Mouse (Mus musculus) adrenal gland, postnatal 36 days (tissue): Measurements from ENCODE around the gene Lipt1. TPM values are rescaled to one million over a fixed set of nuclear protein-coding genes. Genes with fewer than 3 reads are reported as not detected.

Source experiments
- DNase-seq, 2 experiments: peaks; one replicate each; pipeline ENCODE4 v3.0.0; 2021; ENCODE audit warnings: mixed read lengths in 1 of 2
- long read RNA-seq, 2 experiments: library from polyadenylated mRNA; stranded (forward); transcript quantifications; one replicate each; pipeline ENCODE4 v2.0.0; 2021; ENCODE audit warnings: borderline sequencing depth in 2 of 2
- total RNA-seq, 2 experiments: library from RNA; stranded (reverse); gene quantifications; 2 replicates each; pipeline ENCODE4 v1.2.3; 2021

Gene Lipt1
- total RNA-seq = 10 to 100 TPM; 10.4 to 13.8 TPM
- long read RNA-seq, experiment 1, transcript Lipt1-201 (2 exons, 1,485 nt) = major isoform, 10 of 13 reads
- long read RNA-seq, experiment 1, partial matches to known transcripts = 0 of 13 reads
- long read RNA-seq, experiment 1, other reads (novel, unspliced or antisense) = 0 of 13 reads
- long read RNA-seq, experiment 2, partial matches to known transcripts = 0 of 6 reads
- long read RNA-seq, experiment 2, other reads (novel, unspliced or antisense) = 3 of 6 reads

DNA sequence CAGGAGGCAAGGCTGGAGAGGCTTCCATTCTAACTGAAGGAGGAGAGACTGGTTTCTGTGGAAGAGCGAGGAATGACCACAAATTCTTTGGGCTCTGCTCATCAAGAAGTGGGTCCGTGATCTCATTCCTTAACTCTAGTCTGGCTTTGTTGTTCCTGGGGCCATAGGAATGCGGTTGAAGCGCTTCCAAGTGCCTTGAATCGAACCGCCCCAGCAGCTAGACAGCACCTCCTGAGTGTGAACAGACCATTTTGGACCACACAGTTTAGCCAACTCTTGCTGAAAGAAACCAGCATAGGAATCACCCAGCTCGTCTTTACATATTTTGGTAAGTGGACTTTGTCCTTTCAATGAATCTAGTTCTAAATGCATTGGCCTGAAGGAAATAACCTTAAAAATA lies at the start of gene Lipt1:
Lipt1 (plus strand) TSS at position 35 of the 400 bp plus-strand sequence.
- DNase-seq = peak; percentile 20 to 29

DNA sequence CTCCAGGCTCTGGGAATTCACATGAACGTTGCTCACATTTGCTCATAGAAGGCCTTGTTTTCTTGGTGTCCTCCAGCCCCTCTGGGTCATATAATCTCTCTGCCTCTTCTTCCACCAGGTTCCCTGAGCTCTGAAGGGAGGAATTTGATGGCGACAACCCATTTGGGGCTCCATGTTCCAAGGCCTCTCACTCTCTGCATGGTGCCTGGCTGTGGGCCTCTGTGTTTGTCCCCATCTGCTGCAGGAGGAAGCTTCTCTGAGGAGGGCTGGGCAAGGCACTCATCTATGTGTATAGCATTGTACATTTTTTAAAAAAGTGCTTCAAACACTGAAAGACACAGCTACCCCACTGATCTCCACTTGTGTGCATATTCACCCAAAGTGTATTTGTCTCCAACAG lies 39.9 kb upstream of the Lipt1 start:
- DNase-seq = no peak

GRCm38 (mm10) chr1:37846878-37847277 lies 24.7 kb upstream of the Lipt1 start:
- DNase-seq = no peak

DNA sequence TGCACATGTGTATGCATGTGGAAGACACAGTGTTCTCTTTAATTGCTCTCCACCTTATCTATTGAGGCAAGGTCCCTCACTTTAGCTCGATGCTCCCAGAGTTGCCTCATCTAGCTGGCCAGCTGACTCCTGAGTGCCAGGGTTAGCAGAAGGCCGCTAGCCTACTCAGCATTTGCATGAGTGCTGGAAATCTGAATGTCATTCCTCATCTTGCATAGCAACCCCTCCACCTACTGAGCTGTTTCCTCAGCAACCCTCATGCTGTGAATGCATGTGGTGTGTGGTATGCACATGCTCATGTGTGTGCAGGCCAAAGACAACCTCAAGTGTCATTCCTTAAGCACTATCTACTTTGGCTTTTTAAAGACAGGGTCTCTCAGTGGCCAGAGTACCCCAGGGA lies 20.8 kb upstream of the Lipt1 start:
- no peak for DNase-seq

DNA sequence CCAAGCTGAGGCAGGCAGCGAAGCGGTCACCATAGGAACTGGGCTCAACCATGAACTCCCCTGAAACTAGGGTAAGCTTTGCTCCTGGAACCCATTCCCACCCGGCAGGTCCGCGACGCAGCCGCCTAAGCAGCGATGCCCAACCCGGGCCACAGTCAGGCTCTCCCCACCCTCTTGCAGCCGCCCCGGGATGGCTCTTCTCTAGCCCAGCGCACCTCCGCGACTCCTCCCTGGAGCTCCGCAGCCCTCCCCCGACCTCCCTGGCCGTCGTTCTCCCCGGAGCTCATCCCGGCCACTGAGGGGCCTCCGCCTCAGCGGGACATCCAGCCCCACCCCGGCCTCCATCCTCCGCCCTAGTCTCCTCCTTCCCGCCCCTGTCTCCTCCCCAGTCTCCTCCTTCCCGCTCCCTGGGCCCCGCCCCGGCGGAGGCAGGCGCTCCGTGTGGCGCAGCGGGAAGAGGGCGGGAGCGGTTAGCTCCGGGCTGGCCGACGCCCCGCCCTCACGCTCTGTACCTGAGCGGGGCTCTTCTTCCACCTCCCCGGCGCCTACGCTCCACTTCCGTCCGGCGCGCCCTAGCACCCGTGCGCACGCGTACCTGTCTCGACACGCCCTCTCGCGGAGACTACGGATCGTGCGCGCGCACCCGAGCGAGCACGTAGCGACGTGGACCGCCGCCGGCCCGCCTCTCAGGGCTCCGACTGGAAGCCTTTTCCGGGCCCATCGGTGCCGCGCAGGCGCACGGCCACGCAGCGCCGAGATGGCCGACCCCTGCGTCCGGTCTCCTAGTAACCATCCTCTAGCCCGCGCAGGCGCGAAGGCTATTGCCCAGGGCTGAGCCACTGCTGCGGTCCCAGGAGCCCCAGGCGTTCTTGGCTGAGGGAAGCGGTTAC lies 6.8 kb upstream of the Lipt1 start:
- DNase-seq = peak; percentile 99 to 100

DNA sequence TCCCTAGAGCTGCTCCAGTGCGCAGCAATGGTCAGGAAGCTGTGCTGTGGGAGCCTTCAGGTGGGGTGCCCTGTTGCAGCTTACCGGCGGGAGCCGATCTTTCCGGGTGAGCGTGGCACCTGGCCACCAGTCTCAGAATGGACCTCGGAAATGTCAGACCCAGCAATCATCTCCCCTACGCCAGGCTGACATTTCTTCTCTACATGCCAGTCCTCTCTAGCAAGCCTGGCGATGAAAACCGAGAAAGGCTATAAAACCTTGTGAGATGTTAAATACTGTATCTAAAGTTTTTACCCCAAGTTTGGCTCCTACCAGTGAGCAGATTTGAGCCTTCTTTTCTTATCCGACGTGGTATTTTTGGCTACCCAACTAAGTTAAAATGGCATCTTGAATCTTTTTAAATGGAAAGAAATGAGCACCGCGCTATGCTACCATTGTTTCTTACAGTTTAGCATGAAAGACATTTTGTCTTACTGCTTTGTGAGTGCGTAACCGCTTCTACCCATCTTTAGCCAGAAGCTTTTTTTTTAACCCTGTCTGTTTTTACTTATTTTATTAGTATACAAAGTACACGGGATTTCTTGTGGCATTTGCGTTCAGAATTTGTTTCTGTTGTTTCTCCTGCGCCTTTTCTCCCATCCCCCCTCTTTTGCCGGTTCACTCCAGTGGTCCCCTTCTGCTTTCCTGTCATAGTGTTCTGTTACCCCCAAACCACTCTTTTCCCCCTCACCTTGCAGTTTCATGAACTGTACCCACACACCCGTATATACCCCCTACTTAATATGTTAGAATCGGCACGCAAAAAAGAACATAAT lies 5.9 kb upstream of the Lipt1 start:
- DNase-seq = no peak

DNA sequence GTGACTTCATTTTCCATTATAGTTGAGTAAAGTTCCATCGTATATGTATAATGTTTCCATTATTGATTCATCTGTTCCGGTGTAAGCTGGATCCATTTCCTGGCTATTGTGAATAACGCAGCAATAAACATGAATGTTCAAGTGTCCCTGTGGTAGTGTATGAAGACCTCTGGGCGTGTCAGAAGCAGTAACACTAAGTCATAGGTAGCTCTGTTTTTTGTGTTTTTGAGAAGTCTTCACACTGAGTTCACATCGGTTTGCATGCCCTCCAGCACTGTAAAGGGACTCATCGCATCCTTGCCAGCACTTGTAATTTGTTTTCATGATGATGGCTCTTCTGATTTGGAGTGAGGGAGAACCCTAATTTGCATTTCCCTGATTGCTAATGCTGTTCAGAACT lies 5.3 kb upstream of the Lipt1 start, which contains the start of gene Tsga10:
Tsga10 (minus strand) TSS at position 144 of the 400 bp plus-strand sequence.
- no peak for DNase-seq

DNA sequence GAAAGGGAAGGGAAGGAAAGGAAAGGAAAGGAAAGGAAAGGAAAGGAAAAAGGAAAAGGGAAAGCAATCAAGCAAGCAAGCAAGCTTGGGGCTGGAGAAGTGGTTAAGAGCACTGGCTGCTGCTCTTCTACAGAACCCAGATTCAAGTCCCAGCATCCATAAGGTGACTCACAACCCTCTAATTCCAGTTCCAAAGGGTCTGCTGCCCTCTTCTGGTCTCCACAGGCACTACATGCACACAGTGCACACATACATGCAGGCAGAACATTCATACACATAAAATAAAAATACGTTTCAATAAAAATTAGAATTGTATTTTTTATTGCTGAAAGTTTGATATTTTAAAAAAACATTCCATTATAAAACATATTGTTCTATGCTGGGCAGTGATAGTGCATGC lies 4.5 kb upstream of the Lipt1 start:
- DNase-seq = peak; percentile 69 to 70

DNA sequence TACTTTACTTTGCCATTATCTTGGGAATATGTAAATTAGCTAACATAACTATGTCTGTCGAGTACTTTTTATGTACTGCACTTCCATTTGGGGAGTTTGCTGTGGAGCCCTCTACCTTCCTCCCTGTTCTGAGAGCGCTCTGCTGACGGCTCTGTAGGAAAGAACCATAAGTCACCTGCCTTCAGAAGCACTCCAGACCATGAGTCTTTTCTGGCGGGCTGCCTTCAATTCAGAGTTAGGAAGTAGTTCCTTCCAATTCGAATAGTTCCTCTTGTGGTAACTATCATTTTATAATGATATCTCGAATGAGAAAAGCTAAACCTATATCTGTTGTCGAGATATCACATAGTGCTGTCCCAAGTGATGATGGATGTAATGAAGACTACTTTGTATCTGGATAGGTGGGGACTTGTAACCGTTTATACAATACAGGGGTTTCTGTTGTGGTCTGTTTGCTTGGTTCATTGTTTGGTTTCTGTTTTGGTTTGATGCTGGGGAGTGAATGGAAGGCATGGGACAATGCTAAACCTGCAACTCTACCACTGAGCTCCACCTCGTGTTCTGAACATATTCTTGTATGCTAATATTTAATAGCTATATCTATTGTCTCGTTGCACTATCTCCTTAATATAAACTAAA lies 3.7 kb upstream of the Lipt1 start:
- DNase-seq = no peak

- DNase-seq = no peak
These were observed 2.9 kb upstream of the Lipt1 start for GRCm38 (mm10) chr1:37868640-37869039.

DNA sequence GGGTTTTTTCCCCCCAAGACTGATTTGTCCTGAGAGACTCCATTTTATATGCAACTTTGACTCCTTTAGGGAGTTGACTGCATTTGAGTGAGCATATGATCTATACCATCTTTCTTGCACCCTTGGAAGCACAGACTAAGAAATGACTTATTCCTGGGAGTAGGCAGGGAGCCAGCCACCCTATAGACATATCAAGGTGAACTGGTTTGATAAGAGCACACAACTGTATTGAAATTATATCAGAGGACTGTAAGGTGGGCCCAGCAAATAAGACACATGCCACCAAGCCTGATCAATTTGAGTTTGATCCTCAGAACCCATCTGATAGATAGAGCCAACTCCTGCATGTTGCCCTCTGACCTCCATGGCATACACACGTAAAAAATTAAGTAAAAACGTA lies 2.2 kb upstream of the Lipt1 start:
- no peak for DNase-seq

DNA sequence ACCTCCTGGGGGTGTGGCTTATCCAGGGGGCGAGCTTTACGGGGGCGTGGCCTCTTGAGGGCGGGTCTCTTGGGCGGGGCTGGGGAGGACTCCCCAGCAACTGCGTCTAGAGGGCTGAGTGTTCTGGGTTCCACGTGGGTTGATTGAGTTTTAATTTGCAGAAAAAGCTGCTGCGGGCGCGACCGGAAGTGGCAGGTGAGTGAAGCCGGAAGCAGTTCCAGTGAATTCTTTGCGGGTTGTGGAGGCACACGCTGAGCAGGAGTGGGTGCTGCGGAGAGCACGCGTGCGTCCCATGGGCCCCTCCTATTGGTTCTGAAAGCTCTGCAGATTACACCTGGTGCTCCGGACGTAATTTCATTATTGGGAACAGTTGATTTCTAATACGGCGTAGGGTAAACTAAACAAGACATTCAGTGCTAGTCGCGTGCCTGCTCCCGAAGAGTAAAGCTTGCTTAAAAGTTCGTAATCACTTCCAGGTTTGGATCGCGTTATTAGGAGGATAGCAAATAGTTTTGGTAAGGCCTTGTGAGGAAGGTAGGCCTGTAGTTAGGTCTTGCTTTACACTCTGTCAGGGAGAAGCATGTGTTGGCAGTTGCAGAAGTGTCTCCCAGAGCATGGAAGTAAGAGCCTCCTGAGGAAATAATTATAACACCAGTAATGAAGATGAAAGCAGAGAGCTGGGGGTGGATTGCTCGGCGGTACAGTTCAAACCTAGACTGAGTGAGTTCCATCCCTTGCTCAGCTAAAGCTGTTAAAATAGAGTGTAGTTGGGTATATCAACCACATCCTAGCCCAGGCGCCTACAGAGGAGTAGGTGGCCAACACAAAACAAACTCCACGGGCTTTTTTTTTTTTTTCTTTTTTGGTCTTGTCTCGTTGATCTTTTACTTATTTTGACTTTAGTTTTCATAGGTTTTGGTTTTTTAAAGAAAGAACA lies 861 bp downstream of the Lipt1 start:
- DNase-seq = peak; percentile 86 to 89

DNA sequence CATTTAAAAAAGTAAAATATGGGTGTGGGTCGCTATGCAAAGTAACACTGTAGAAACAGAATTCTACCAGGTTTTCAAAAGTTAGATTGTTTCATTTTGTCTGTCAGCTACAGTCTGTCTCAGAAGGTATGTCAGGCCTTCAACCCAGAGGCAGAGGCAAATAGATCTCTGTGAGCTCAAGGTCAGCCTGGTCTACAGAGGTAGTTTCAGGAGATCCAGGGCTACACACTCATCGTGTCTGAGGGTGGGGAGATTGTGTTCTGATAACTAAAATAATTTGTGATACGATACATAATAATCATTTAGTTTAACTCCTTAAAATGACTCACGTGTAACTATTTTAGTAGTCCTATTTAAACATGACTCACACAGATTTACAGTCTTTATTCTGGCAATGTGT lies 1.6 kb downstream of the Lipt1 start:
- DNase-seq = no peak

DNA sequence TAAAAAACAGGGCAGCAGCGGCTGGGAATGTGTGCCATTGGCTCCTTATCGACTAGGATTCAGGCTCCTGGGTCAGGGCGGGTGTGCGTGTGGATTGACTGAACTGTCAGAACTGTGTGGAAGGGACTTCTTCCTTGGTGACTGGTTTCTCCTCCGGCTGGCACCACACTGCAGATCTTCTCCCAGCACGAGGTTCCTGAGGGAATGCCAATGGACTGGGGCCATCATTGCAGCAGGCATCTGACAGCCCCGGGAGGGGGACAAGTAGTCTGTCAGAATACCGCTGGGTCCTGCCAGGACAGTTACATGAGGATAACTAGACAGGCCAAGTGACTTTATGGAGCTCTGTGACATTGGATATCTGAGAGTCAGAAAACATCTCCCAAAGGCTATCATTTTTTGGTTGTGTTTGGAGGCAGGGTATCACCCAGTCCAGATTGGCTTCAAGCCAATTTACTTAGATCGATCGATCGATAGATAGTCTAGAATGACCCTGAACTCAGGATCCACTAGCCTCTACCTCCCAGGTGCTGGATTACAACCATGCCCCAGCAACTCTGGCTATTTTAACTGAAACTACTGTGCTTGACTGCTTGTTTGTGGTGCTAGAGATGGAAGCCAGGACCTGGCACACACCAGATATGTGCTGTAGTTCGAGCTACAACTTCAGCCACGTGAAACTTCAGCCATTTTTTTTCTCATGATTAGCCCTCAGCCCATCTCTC lies 6.4 kb downstream of the Lipt1 start:
- DNase-seq = peak in 1 of 2 experiments; percentile 31

- no peak for DNase-seq
These were observed 11.9 kb downstream of the Lipt1 start for GRCm38 (mm10) chr1:37883411-37883810.

DNA sequence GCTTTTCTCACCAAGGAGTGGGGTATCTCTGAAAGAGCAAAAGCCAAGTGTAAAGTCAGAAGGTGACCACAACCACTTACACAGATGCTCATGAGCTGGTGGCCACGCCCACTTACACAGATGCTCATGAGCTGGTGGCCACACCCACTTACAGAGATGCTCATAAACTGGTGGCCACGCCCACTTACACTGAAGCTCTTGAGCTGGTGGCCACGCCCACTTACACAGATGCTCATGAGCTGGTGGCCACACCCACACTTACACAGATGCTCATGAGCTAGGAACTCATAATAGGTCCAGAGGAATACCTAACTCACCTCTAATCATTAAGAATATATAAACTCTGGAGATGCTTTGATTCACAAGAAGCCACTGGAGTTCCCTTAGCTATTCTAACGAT lies 12.9 kb downstream of the Lipt1 start:
- no peak for DNase-seq

DNA sequence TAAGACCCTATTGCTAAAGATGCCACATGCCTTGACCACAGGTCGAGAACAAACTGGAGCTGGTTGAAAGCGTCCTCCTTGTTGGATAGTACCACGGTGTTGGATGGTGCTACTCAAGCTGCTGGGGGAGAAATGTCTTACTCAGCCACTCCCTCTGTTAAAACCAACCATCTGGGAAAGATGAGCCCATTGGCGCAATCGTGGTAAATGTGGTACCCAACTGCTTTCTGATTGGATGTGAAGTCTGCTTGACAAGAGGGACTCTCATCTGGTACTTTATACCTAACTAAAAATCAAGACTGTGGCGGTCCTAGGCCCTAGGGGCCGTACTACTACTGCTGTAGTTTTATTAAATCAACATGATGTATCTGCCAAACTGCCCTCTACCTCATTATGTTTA lies 17.7 kb downstream of the Lipt1 start:
- DNase-seq = no peak

GRCm38 (mm10) chr1:37890025-37890652 lies 18.6 kb downstream of the Lipt1 start, which contains the start of the genes Mitd1 and Mrpl30:
Mitd1 (minus strand) TSS chr1:37890411.
Mrpl30 (plus strand) TSS chr1:37890477.
- peak; percentile 91 to 92 for DNase-seq

- no peak for DNase-seq
These were observed 19.9 kb downstream of the Lipt1 start for GRCm38 (mm10) chr1:37891400-37891799.

- no peak for DNase-seq
These were observed 23.1 kb downstream of the Lipt1 start for GRCm38 (mm10) chr1:37894606-37895005.
